Mouse (Mus musculus): Measurements from ENCODE around the gene Nae1.

Nae1 gene

GRCm38 (mm10) chr8:104529671-104530070, 4.8 kb downstream of the Nae1 start:
- DNase-seq (ENCODE audit: low read depth, low spot score) = no peak

GRCm38 (mm10) chr8:104517872-104518271, 16.6 kb downstream of the Nae1 start:
- no peak for DNase-seq (ENCODE audit: low read depth, low spot score)

GRCm38 (mm10) chr8:104510134-104510533, 24.3 kb downstream of the Nae1 start:
- no peak for DNase-seq (ENCODE audit: low read depth, low spot score)

GRCm38 (mm10) chr8:104509061-104510006, 25.1 kb downstream of the Nae1 start, which contains the start of gene Terb1:
TSS of gene Terb1 (minus strand) at chr8:104509910.
- no peak for DNase-seq (ENCODE audit: low read depth, low spot score)

GRCm38 (mm10) chr8:104479091-104479490, 55.3 kb downstream of the Nae1 start:
- DNase-seq (ENCODE audit: low read depth, low spot score) = no peak

- no peak for DNase-seq (ENCODE audit: low read depth, low spot score)
Observed at GRCm38 (mm10) chr8:104472465-104472864, 62.0 kb downstream of the Nae1 start.

- DNase-seq (ENCODE audit: low read depth, low spot score) = no peak
Observed at GRCm38 (mm10) chr8:104467463-104467862, 67.0 kb downstream of the Nae1 start.

All from c-Kit-negative CD71-positive TER-119-positive erythroid progenitor cells, embryonic 14.5 days (primary cell).